Mouse (Mus musculus) heart, embryonic 11.5 days (tissue): ENCODE data around the gene Lbhd1. TPM values are rescaled to one million over a fixed set of nuclear protein-coding genes. Genes with fewer than 3 reads are reported as not detected.
A peak's percentile ranks its signal among the peaks of the same experiment; 100 is the strongest.
"Not testable (repeated sequence)": the region's sequence is repeated elsewhere in the genome, so short reads cannot be mapped to it uniquely, and the experiment has no call there.

ENCODE experiments used
- ATAC-seq: fragments of 200-750 bp; cut with Nextera tagmentation; replicated peaks from 2 replicates; pipeline ENCODE4 v1.8.0; 2017; ENCODE audit warnings: moderate library complexity; ENCODE audit not compliant: insufficient number of reproducible peaks, low FRiP score, low TSS enrichment
- H3K27ac ChIP-seq: fragments of 300-500 bp; sonication (generic); 2 replicates; pipeline ENCODE4 v1.5.1; 2014; ENCODE audit warnings: mild to moderate bottlenecking, low read depth, low read length
- H3K27me3 ChIP-seq: fragments of 300-500 bp; sonication (generic); 2 replicates; pipeline ENCODE4 v1.6.1; 2014; ENCODE audit warnings: mild to moderate bottlenecking, low read length, mixed read lengths; ENCODE audit not compliant: control insufficient read depth, insufficient read depth
- H3K36me3 ChIP-seq: fragments of 300-500 bp; sonication (generic); 2 replicates; pipeline ENCODE4 v1.6.1; 2014; ENCODE audit warnings: mild to moderate bottlenecking, low read length, moderate library complexity, mixed read lengths; ENCODE audit not compliant: control insufficient read depth, insufficient read depth
- H3K4me1 ChIP-seq: fragments of 300-500 bp; sonication (generic); 2 replicates; pipeline ENCODE4 v1.6.1; 2014; ENCODE audit warnings: low read length; ENCODE audit not compliant: control insufficient read depth, insufficient read depth
- H3K4me2 ChIP-seq: fragments of 300-500 bp; sonication (generic); 2 replicates; pipeline ENCODE4 v1.6.1; 2014; ENCODE audit warnings: mild to moderate bottlenecking, moderate library complexity
- H3K4me3 ChIP-seq: fragments of 300-500 bp; sonication (generic); 2 replicates; pipeline ENCODE4 v1.5.1; 2014; ENCODE audit warnings: low read depth, low read length
- H3K9ac ChIP-seq: fragments of 300-500 bp; sonication (generic); 2 replicates; pipeline ENCODE4 v1.6.1; 2014; ENCODE audit warnings: mild to moderate bottlenecking, low read depth, low read length, moderate library complexity
- H3K9me3 ChIP-seq: fragments of 300-500 bp; sonication (generic); replicated peaks from 2 replicates; pipeline ENCODE4 v1.6.1; 2016; ENCODE audit warnings: low read length; ENCODE audit not compliant: control insufficient read depth
- WGBS: fragments of 180-500 bp; shearing (Covaris S2); extraction: QIAGEN DNeasy Blood & Tissue Kit; methylation state at CpG from one replicate; pipeline ENCODE4 v1.1.7; 2014; ENCODE audit not compliant: insufficient replicate concordance; 5-methylcytosine and 5-hydroxymethylcytosine counted together
- polyA plus RNA-seq: library from polyadenylated mRNA; unstranded; fragments of >200 nt; fragmentation: Nextera tagmentation; extraction: Ambion mirVana; gene quantifications from 2 replicates; pipeline ENCODE4 v1.2.1, GENCODE M21; 2014

Lbhd1 gene
- polyA plus RNA-seq, 1 experiment from 2014 or later: 72.4 TPM

- H3K27ac ChIP-seq: peak overlapping the region; percentile 91
- H3K4me3 ChIP-seq: peak overlapping the region; percentile 98
- H3K9ac ChIP-seq: peak overlapping the region; percentile 69
- WGBS: 26% methylated on average over 21 of the region's 21 CpGs
- peaks cover 14% of the 10 kb centered on the region for H3K4me1 ChIP-seq
- not testable (repeated sequence) for H3K27me3 ChIP-seq, H3K9me3 ChIP-seq
- peak overlapping the region; percentile 82 for H3K4me2 ChIP-seq
- peaks cover 11% of the 10 kb centered on the region; the same call in 1 of the 2 replicates for H3K36me3 ChIP-seq
- peak; percentile 27; the same call in 1 of the 2 replicates for ATAC-seq
Observed at GRCm38 (mm10) chr19:8897211-8897864, 13.8 kb downstream of the Lbhd1 start.

- peak within 1 kb of the TSS; percentile 98 for H3K4me3 ChIP-seq
- under 1% methylated on average over 52 of the region's 53 CpGs for WGBS
Observed at GRCm38 (mm10) chr19:8897865-8898495, 14.4 kb downstream of the Lbhd1 start, which contains the start of gene Ganab. TSS of gene Ganab (plus strand) at chr19:8898071.

GRCm38 (mm10) chr19:8898576-8898975 lies 15.0 kb downstream of the Lbhd1 start:
- no peaks in the 10 kb centered on the region for H3K27me3 ChIP-seq
- H3K4me1 ChIP-seq: peaks cover 14% of the 10 kb centered on the region
- peak overlapping the region; percentile 98 for H3K4me3 ChIP-seq
- WGBS: 9% methylated on average over 13 of the region's 13 CpGs
- no peaks in the 10 kb centered on the region for H3K9me3 ChIP-seq
- H3K27ac ChIP-seq: peak overlapping the region; percentile 91
- H3K4me2 ChIP-seq: peak overlapping the region; percentile 82
- peaks cover 16% of the 10 kb centered on the region for H3K36me3 ChIP-seq
- H3K9ac ChIP-seq: peak overlapping the region; percentile 97
- ATAC-seq: no peak

More at GRCm38 (mm10) chr19:8897865-8898495, 14.4 kb downstream of the Lbhd1 start, which contains the start of gene Ganab:
- Histone ChIP-seq H3K36me3 (peaks cover 14% of the 10 kb centered on the region), H3K27ac (peak within 1 kb of the TSS; percentile 91), H3K4me1 (peaks cover 14% of the 10 kb centered on the region), H3K9me3 (no peaks in the 10 kb centered on the region), H3K9ac (peak within 1 kb of the TSS; percentile 97), H3K27me3 (no peaks in the 10 kb centered on the region), H3K4me2 (peak within 1 kb of the TSS; percentile 82)
- ATAC-seq: peak; percentile 98

GRCm38 (mm10) chr19:8899079-8899478 lies 15.5 kb downstream of the Lbhd1 start:
- Histone ChIP-seq H3K27me3 (no peaks in the 10 kb centered on the region), H3K27ac (no peak overlapping the region), H3K4me1 (peaks cover 14% of the 10 kb centered on the region), H3K4me3 (peak overlapping the region; percentile 98), H3K9ac (peak overlapping the region; percentile 97), H3K9me3 (no peaks in the 10 kb centered on the region), H3K4me2 (peak overlapping the region; percentile 82), H3K36me3 (peaks cover 16% of the 10 kb centered on the region)
- no peak for ATAC-seq
- 49% methylated on average over 3 of the region's 3 CpGs for WGBS

GRCm38 (mm10) chr19:8903412-8903811 lies 19.9 kb downstream of the Lbhd1 start:
- no peak overlapping the region for H3K9ac ChIP-seq
- no peaks in the 10 kb centered on the region for H3K9me3 ChIP-seq
- no peak overlapping the region for H3K4me3 ChIP-seq
- H3K36me3 ChIP-seq: peaks cover 35% of the 10 kb centered on the region
- H3K4me2 ChIP-seq: no peak overlapping the region
- no peaks in the 10 kb centered on the region for H3K27me3 ChIP-seq
- WGBS: 93% methylated on average over 5 of the region's 5 CpGs
- no peak overlapping the region for H3K27ac ChIP-seq
- ATAC-seq: no peak
- peaks cover 6% of the 10 kb centered on the region for H3K4me1 ChIP-seq

GRCm38 (mm10) chr19:8908531-8908930 lies 25.0 kb downstream of the Lbhd1 start:
- H3K4me1 ChIP-seq: no peaks in the 10 kb centered on the region
- WGBS: 90% methylated on average over 6 of the region's 6 CpGs
- H3K4me2 ChIP-seq: no peak overlapping the region
- no peaks in the 10 kb centered on the region for H3K9me3 ChIP-seq
- peaks cover 71% of the 10 kb centered on the region for H3K36me3 ChIP-seq
- H3K27me3 ChIP-seq: no peaks in the 10 kb centered on the region
- no peak for ATAC-seq
- no peak overlapping the region for H3K9ac ChIP-seq
- no peak overlapping the region for H3K27ac ChIP-seq
- H3K4me3 ChIP-seq: no peak overlapping the region

GRCm38 (mm10) chr19:8911810-8912209 lies 28.3 kb downstream of the Lbhd1 start:
- Histone ChIP-seq H3K4me2 (no peak overlapping the region), H3K9ac (no peak overlapping the region), H3K27me3 (no peaks in the 10 kb centered on the region), H3K27ac (no peak overlapping the region), H3K4me1 (no peaks in the 10 kb centered on the region), H3K36me3 (peaks cover 81% of the 10 kb centered on the region), H3K9me3 (no peaks in the 10 kb centered on the region), H3K4me3 (no peak overlapping the region)
- 90% methylated on average over 5 of the region's 5 CpGs for WGBS
- no peak for ATAC-seq

GRCm38 (mm10) chr19:8914212-8914611 lies 30.7 kb downstream of the Lbhd1 start:
- Histone ChIP-seq H3K9me3 (no peaks in the 10 kb centered on the region), H3K9ac (no peak overlapping the region), H3K27me3 (no peaks in the 10 kb centered on the region), H3K36me3 (peaks cover 62% of the 10 kb centered on the region), H3K4me1 (no peaks in the 10 kb centered on the region), H3K4me3 (no peak overlapping the region), H3K27ac (no peak overlapping the region), H3K4me2 (no peak overlapping the region)
- WGBS: 93% methylated on average over 3 of the region's 3 CpGs
- no peak for ATAC-seq
